28 mouse cellular contexts compared by ENCODE assay signal in genomic region chr19:37440708-37441475, GRCm38 (mm10). TPM values are rescaled to one million over a fixed set of nuclear protein-coding genes. Genes with fewer than 3 reads are reported as not detected.
DNase-seq lines count a peak whose midpoint lies in the region; ATAC-seq lines count a peak whose summit lies in the region.
"Had no signal": no experiment of that assay in that cellular context is flagged by ENCODE, and none has a peak within 500 bp of the region (broad histone marks: within the 10 kb centered on the region; RNA-seq: fewer than 3 reads in every experiment).

No protein-coding gene starts in this region.

- no peak overlapping the region for H3K4me2 ChIP-seq in liver, embryonic 15.5 days
- H3K4me2 ChIP-seq: embryonic facial prominence, embryonic 13.5 days; heart, embryonic 15.5 days; hindbrain, embryonic 14.5 days; midbrain, embryonic 11.5 days had no signal

- no peaks in the 10 kb centered on the region for H3K9me3 ChIP-seq in liver, embryonic 15.5 days (replicated peaks)
- H3K9me3 ChIP-seq: embryonic facial prominence, embryonic 13.5 days; heart, embryonic 15.5 days; limb, embryonic 10.5 days had no signal

- no peaks in the 10 kb centered on the region for H3K36me3 ChIP-seq in liver, embryonic 15.5 days (replicated peaks)
- H3K36me3 ChIP-seq: embryonic facial prominence, embryonic 13.5 days; heart, embryonic 15.5 days; limb, embryonic 10.5 days had no signal

- H3K9ac ChIP-seq in liver, embryonic 15.5 days: no peak overlapping the region
- H3K9ac ChIP-seq: embryonic facial prominence, embryonic 13.5 days; heart, embryonic 15.5 days; hindbrain, embryonic 14.5 days had no signal

- H3K4me3 ChIP-seq in liver, embryonic 15.5 days (replicated peaks): no peak overlapping the region
- H3K4me3 ChIP-seq: embryonic facial prominence, embryonic 13.5 days; erythroblast, embryonic 14.5 days; heart, embryonic 15.5 days; limb, embryonic 10.5 days had no signal

- H3K27ac ChIP-seq in liver, embryonic 15.5 days (replicated peaks): peak overlapping the region; percentile 8; the same call in 1 of the 2 replicates
- H3K27ac ChIP-seq: embryonic facial prominence, embryonic 13.5 days; heart, embryonic 15.5 days; hindbrain, embryonic 14.5 days; limb, embryonic 10.5 days had no signal

- WGBS in liver, embryonic 15.5 days (ENCODE audit: insufficient replicate concordance): 67% methylated on average over 16 of the region's 16 CpGs

- intact Hi-C loops in left cerebral cortex, postnatal 36 days (cut with DNase I): no loop called here

- H3K27me3 ChIP-seq in liver, embryonic 15.5 days: peaks cover 28% of the 10 kb centered on the region

- ATAC-seq in liver, embryonic 15.5 days (ENCODE audit: insufficient read depth): peak; percentile 56; the same call in 1 of the 2 replicates
- ATAC-seq: activated CD4-positive, CD25-positive, alpha-beta regulatory T cell, adult 4 months; forebrain, embryonic 14.5 days; inflammation-experienced regulatory T-cells, adult 6 months had no signal

- peak; percentile 49 to 59 for DNase-seq in adrenal gland, adult 18-20 months (ENCODE audit: low spot score in 2 of 2)
- DNase-seq in adrenal gland, adult 2 months: peak; percentile 89
- peak; percentile 54 for DNase-seq in liver
- DNase-seq in spleen, postnatal 14 days (ENCODE audit: low spot score in 2 of 2): no peak
- no peak for DNase-seq in layer of hippocampus, postnatal 25 days (ENCODE audit: extremely low spot score in 1 of 2, low spot score in 1 of 2)
- DNase-seq in left cerebral cortex, postnatal 36 days (ENCODE audit: low spot score in 2 of 2): no peak
- DNase-seq: cerebellum, adult 8-10 months; cerebellum, postnatal 36 days; embryo, embryonic 11 days; gastrocnemius, postnatal 25 days; heart, postnatal 4 days; kidney, adult 2 months; kidney, postnatal 10 days; lung, adult 18-20 months; lung, postnatal 14 days; right cerebral cortex, adult 18-20 months; thymus, postnatal 14 days had no signal

- peaks cover 36% of the 10 kb centered on the region for H3K4me1 ChIP-seq in liver, embryonic 15.5 days (replicated peaks)
- H3K4me1 ChIP-seq: embryonic facial prominence, embryonic 13.5 days had no signal

RNA-seq across cellular contexts. Expression of gene Hhex, which starts 6.3 kb away (rescaled TPM):
- total RNA-seq in adrenal gland, adult 18-20 months (2021): 10 to 100 TPM; 36.9 to 43.4 TPM
- 10 to 100 TPM; 38.0 to 79.8 TPM for total RNA-seq in adrenal gland, adult 2 months (2021)
- 162 and 413 TPM in 2 replicates for polyA plus RNA-seq in adrenal gland, adult 2 months (2012; rRNA removed)
- polyA plus RNA-seq in liver, embryonic 15.5 days (2015; fragmentation: Nextera tagmentation; extraction: Ambion mirVana): 28.5 and 30.3 TPM in 2 replicates
- total RNA-seq in layer of hippocampus, postnatal 25 days (2021): 1 to 10 TPM; 2.3 to 2.4 TPM
- 1 to 10 TPM; 2.4 to 3.4 TPM for total RNA-seq in left cerebral cortex, postnatal 36 days (2021)
- total RNA-seq: MEL had no signal

Comparison
In these comparisons a context has a peak if more than half of its experiments do, and no peak if none do; other contexts are left out.
1. DNase-seq: peak in adrenal gland, adult 18-20 months (2 of 2), adrenal gland, adult 2 months (single experiment) and liver (single experiment); none in spleen, postnatal 14 days (0 of 2), layer of hippocampus, postnatal 25 days (0 of 2) and left cerebral cortex, postnatal 36 days (0 of 2).
2. RNA of gene Hhex, which starts 6.3 kb away (total RNA-seq): 38.0 to 79.8 TPM in adrenal gland, adult 2 months and 36.9 to 43.4 TPM in adrenal gland, adult 18-20 months; 2.4 to 3.4 TPM in left cerebral cortex, postnatal 36 days and 2.3 to 2.4 TPM in layer of hippocampus, postnatal 25 days; every median in the first group is over 4 times any median in the second.